Mouse (Mus musculus): ENCODE measurements around the gene Scand1.

Gene Scand1

GRCm38 (mm10) chr2:156312297-156312897, at the start of gene Scand1, which contains the start of gene Cnbd2:
Gene Scand1 (minus strand): TSS chr2:156312704.
Gene Cnbd2 (plus strand): TSS chr2:156312299.
- DNase-seq (ENCODE audit: low read depth, low spot score): peak; percentile 90

- no peak for DNase-seq (ENCODE audit: low read depth, low spot score)
These were observed 43.5 kb upstream of the Scand1 start for GRCm38 (mm10) chr2:156356031-156356430.

GRCm38 (mm10) chr2:156353265-156353692, 40.8 kb upstream of the Scand1 start:
- DNase-seq (ENCODE audit: low read depth, low spot score): no peak

- DNase-seq (ENCODE audit: low read depth, low spot score): peak; percentile 31
These were observed 40.1 kb upstream of the Scand1 start for GRCm38 (mm10) chr2:156352413-156353165.

GRCm38 (mm10) chr2:156351243-156351642, 38.7 kb upstream of the Scand1 start:
- DNase-seq (ENCODE audit: low read depth, low spot score): peak; percentile 8

GRCm38 (mm10) chr2:156349286-156349848, 36.9 kb upstream of the Scand1 start:
- no peak for DNase-seq (ENCODE audit: low read depth, low spot score)

GRCm38 (mm10) chr2:156348812-156349211, 36.3 kb upstream of the Scand1 start:
- no peak for DNase-seq (ENCODE audit: low read depth, low spot score)

GRCm38 (mm10) chr2:156344775-156345532, 32.5 kb upstream of the Scand1 start:
- DNase-seq (ENCODE audit: low read depth, low spot score): no peak

GRCm38 (mm10) chr2:156340078-156340477, 27.6 kb upstream of the Scand1 start:
- no peak for DNase-seq (ENCODE audit: low read depth, low spot score)

- DNase-seq (ENCODE audit: low read depth, low spot score): no peak
These were observed 19.0 kb upstream of the Scand1 start for GRCm38 (mm10) chr2:156331446-156331965.

GRCm38 (mm10) chr2:156330681-156331080, 18.2 kb upstream of the Scand1 start:
- DNase-seq (ENCODE audit: low read depth, low spot score): no peak

- no peak for DNase-seq (ENCODE audit: low read depth, low spot score)
These were observed 12.2 kb upstream of the Scand1 start for GRCm38 (mm10) chr2:156324681-156325080.

- no peak for DNase-seq (ENCODE audit: low read depth, low spot score)
These were observed 11.6 kb upstream of the Scand1 start for GRCm38 (mm10) chr2:156324116-156324588.

GRCm38 (mm10) chr2:156321538-156321937, 9.0 kb upstream of the Scand1 start:
- DNase-seq (ENCODE audit: low read depth, low spot score): no peak

GRCm38 (mm10) chr2:156318491-156318890, 6.0 kb upstream of the Scand1 start:
- no peak for DNase-seq (ENCODE audit: low read depth, low spot score)

GRCm38 (mm10) chr2:156314811-156315210, 2.3 kb upstream of the Scand1 start:
- peak; percentile 20 for DNase-seq (ENCODE audit: low read depth, low spot score)

- DNase-seq (ENCODE audit: low read depth, low spot score): peak; percentile 38
These were observed 649 bp upstream of the Scand1 start for GRCm38 (mm10) chr2:156313153-156313552.

GRCm38 (mm10) chr2:156311841-156312291, 638 bp downstream of the Scand1 start:
- peak; percentile 68 for DNase-seq (ENCODE audit: low read depth, low spot score)

- DNase-seq (ENCODE audit: low read depth, low spot score): peak; percentile 45
These were observed 1.1 kb downstream of the Scand1 start for GRCm38 (mm10) chr2:156311441-156311840.

GRCm38 (mm10) chr2:156310945-156311344, 1.6 kb downstream of the Scand1 start:
- no peak for DNase-seq (ENCODE audit: low read depth, low spot score)

- DNase-seq (ENCODE audit: low read depth, low spot score): no peak
These were observed 2.0 kb downstream of the Scand1 start for GRCm38 (mm10) chr2:156310455-156310854.

Data from CD4-positive, CD25-positive, alpha-beta regulatory T cell, adult 2 months (primary cell).